Mouse (Mus musculus): ENCODE measurements around the gene Pdxdc1.
"Not testable (repeated sequence)": the region's sequence is repeated elsewhere in the genome, so short reads cannot be mapped to it uniquely, and the experiment has no call there.

The Pdxdc1 gene

GRCm38 (mm10) chr16:13812152-13812551 lies 90.8 kb downstream of the Pdxdc1 start:
- no peak for DNase-seq

- DNase-seq: no peak
These were observed 94.5 kb downstream of the Pdxdc1 start for GRCm38 (mm10) chr16:13808410-13808809.

- no peak for DNase-seq
These were observed 95.3 kb downstream of the Pdxdc1 start for GRCm38 (mm10) chr16:13807616-13808015.

- no peak for DNase-seq
These were observed 98.3 kb downstream of the Pdxdc1 start for GRCm38 (mm10) chr16:13804666-13805065.

- DNase-seq: no peak
These were observed 101.7 kb downstream of the Pdxdc1 start for GRCm38 (mm10) chr16:13801231-13801630.

GRCm38 (mm10) chr16:13796746-13797175 lies 106.2 kb downstream of the Pdxdc1 start:
- DNase-seq: no peak

GRCm38 (mm10) chr16:13793441-13793840 lies 109.5 kb downstream of the Pdxdc1 start:
- DNase-seq: not testable (repeated sequence)

- no peak for DNase-seq
These were observed 117.0 kb downstream of the Pdxdc1 start for GRCm38 (mm10) chr16:13785932-13786331.
